Mouse (Mus musculus) neural tube, embryonic 15.5 days (tissue): ENCODE measurements around the gene Myg1. TPM values are rescaled to one million over a fixed set of nuclear protein-coding genes. Genes with fewer than 3 reads are reported as not detected.
A peak's percentile ranks its signal among the peaks of the same experiment; 100 is the strongest.

Experiments
- ATAC-seq: fragments of 200-750 bp; cut with Nextera tagmentation; 2 replicates; pipeline ENCODE4 v1.8.0; 2017; ENCODE audit warnings: mild to moderate bottlenecking, moderate TSS enrichment, moderate library complexity; ENCODE audit not compliant: low FRiP score
- H3K27ac ChIP-seq: fragments of 300-500 bp; sonication (generic); replicated peaks from 2 replicates; pipeline ENCODE4 v1.5.1; 2015; ENCODE audit warnings: mild to moderate bottlenecking, inconsistent platforms
- H3K27me3 ChIP-seq: fragments of 300-500 bp; sonication (generic); replicated peaks from 2 replicates; pipeline ENCODE4 v1.6.1; 2015; ENCODE audit warnings: inconsistent platforms
- H3K36me3 ChIP-seq: fragments of 300-500 bp; sonication (generic); 2 replicates; pipeline ENCODE4 v1.6.1; 2015; ENCODE audit warnings: inconsistent platforms
- H3K4me1 ChIP-seq: fragments of 300-500 bp; sonication (generic); 2 replicates; pipeline ENCODE4 v1.6.1; 2015; ENCODE audit warnings: inconsistent platforms
- H3K4me2 ChIP-seq: fragments of 300-500 bp; sonication (generic); 2 replicates; pipeline ENCODE4 v1.6.1; 2015; ENCODE audit warnings: inconsistent platforms, mild to moderate bottlenecking, moderate library complexity
- H3K4me3 ChIP-seq: fragments of 300-500 bp; sonication (generic); replicated peaks from 2 replicates; pipeline ENCODE4 v1.5.1; 2015; ENCODE audit warnings: mild to moderate bottlenecking, inconsistent platforms
- H3K9ac ChIP-seq: fragments of 300-500 bp; sonication (generic); replicated peaks from 2 replicates; pipeline ENCODE4 v1.6.1; 2015; ENCODE audit warnings: mild to moderate bottlenecking, inconsistent platforms
- H3K9me3 ChIP-seq: fragments of 300-500 bp; sonication (generic); replicated peaks from 2 replicates; pipeline ENCODE4 v1.6.1; 2016; ENCODE audit warnings: inconsistent platforms
- WGBS: fragments of 180-500 bp; shearing (Covaris S2); methylation state at CpG from one replicate; pipeline ENCODE4 v1.1.7; 2015; ENCODE audit warnings: mixed read lengths; 5-methylcytosine and 5-hydroxymethylcytosine counted together
- polyA plus RNA-seq: library from polyadenylated mRNA; unstranded; fragments of >200 nt; fragmentation: Nextera tagmentation; extraction: Ambion mirVana; gene quantifications from 2 replicates; pipeline ENCODE4 v1.2.1, GENCODE M21; 2015

The Myg1 gene
- polyA plus RNA-seq: 83.7 and 96.4 TPM in 2 replicates

DNA sequence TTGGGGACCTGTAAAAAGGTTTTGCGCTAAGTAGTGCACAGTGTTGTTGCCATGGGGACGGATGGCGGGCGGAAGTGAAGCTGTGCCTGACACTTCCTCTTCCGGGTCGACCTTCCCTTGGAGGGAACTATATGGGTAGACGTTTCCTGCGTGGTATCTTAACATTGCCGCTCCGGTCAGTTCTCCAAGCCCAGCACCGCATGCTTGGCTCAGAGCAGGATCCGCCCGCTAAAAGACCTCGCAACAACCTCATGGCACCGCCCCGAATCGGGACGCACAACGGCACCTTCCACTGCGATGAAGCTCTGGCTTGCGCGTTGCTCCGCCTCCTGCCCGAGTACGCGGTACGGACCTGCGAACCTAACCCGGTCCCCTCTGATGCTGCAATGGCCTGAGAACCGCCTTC is at the start of gene Myg1:
Gene Myg1, plus strand, starts transcription at position 100 of the 406 bp plus-strand sequence.
- Histone ChIP-seq H3K36me3 (peaks cover 62% of the 10 kb centered on the region), H3K27ac (peak within 1 kb of the TSS; percentile 78), H3K9me3 (no peaks in the 10 kb centered on the region), H3K9ac (peak within 1 kb of the TSS; percentile 68), H3K4me2 (peak within 1 kb of the TSS; percentile 82), H3K4me3 (peak within 1 kb of the TSS; percentile 63), H3K27me3 (no peaks in the 10 kb centered on the region), H3K4me1 (peaks cover 47% of the 10 kb centered on the region)
- peak; percentile 94 for ATAC-seq
- WGBS: under 1% methylated on average over 30 of the region's 30 CpGs

DNA sequence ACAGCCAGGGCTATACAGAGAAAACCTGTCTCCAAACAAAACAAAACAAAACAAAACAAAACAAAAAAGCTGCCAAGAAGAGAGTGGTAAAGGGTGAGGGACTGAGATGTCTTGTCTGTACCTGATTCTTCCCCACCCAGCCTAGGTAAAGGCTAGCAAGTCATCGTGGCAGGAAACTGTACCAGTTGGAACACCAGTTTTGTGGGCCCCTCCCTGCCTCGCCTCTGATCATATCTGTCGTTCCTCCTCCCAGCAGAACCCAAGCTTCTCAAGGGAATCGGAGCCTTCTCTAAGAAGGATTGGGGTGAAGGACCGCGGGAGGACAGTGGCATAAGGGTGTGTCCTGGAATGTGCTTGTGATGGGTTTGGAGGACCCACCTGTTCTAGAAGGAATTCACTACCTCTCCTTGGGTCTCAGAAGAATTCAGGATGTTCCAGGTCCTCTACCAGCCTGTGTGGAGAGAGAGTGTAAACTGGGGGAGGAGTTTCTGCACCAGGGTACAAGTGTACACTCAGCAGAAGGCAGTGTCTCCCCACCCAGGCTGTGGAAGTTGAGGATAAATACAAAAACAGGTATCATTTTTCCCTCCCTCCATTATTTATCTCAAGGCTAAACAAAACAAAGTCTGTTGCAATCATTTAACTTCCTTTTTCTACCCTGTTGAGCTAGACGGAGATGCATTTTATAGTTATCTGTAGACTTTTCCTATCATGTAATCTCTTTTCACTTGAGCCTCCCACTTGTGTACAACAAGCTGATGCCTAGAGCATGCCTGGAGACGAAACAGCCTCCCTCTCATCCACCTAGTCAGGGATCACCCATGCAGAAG is 48.8 kb upstream of the Myg1 start:
- Histone ChIP-seq H3K9me3 (no peaks in the 10 kb centered on the region), H3K4me1 (peaks cover 26% of the 10 kb centered on the region), H3K27ac (no peak overlapping the region), H3K27me3 (no peaks in the 10 kb centered on the region), H3K4me3 (no peak overlapping the region), H3K4me2 (no peak overlapping the region), H3K36me3 (peaks cover 21% of the 10 kb centered on the region), H3K9ac (no peak overlapping the region)
- no peak for ATAC-seq
- 88% methylated on average over 8 of the region's 8 CpGs for WGBS

DNA sequence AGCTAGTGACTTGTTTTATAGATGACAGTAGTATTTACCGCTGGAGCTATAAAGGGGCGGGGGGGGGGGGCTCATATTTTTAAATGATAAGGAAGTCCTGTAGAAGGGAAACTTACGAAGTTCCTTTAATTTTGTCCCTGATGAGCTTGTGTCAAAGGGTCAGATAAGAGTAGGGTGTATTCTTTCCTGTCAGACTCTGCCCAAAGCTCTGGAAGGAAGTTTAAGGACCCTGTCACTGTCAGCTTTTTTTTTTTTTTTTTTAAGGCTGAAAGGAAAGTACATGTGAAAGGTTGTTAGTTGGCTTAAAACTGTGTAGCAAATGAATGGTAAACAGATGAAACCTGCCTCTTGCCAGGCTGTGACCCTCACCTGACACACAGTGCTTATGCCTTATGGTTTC is 47.9 kb upstream of the Myg1 start:
- no peak for ATAC-seq
- Histone ChIP-seq H3K9ac (no peak overlapping the region), H3K9me3 (no peaks in the 10 kb centered on the region), H3K4me2 (no peak overlapping the region), H3K4me1 (peaks cover 25% of the 10 kb centered on the region), H3K4me3 (no peak overlapping the region), H3K27ac (no peak overlapping the region), H3K27me3 (no peaks in the 10 kb centered on the region), H3K36me3 (peaks cover 21% of the 10 kb centered on the region)
- 78% methylated on average over 3 of the region's 3 CpGs for WGBS

DNA sequence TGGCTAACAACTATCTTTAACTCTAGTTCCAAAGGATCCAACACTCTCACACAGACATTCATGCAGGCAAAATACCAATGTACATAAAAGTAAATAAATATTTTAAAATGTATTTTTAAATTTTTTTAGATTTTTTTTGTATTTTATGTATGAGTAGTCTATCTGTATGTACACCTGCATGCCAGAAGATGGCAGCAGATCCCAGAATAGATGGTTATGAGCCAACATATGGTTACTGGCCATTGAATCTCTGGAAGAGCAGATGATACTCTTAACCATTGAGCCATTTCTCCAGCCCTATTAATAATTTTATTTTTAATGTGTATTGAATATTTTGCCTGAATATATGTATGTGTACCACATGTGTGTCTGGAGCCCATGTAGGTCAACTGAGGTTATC is 44.1 kb upstream of the Myg1 start:
- Histone ChIP-seq H3K4me1 (no peaks in the 10 kb centered on the region), H3K36me3 (peaks cover 4% of the 10 kb centered on the region), H3K9ac (no peak overlapping the region), H3K9me3 (no peaks in the 10 kb centered on the region), H3K27ac (no peak overlapping the region), H3K4me3 (no peak overlapping the region), H3K27me3 (no peaks in the 10 kb centered on the region), H3K4me2 (no peak overlapping the region)
- ATAC-seq: no peak

DNA sequence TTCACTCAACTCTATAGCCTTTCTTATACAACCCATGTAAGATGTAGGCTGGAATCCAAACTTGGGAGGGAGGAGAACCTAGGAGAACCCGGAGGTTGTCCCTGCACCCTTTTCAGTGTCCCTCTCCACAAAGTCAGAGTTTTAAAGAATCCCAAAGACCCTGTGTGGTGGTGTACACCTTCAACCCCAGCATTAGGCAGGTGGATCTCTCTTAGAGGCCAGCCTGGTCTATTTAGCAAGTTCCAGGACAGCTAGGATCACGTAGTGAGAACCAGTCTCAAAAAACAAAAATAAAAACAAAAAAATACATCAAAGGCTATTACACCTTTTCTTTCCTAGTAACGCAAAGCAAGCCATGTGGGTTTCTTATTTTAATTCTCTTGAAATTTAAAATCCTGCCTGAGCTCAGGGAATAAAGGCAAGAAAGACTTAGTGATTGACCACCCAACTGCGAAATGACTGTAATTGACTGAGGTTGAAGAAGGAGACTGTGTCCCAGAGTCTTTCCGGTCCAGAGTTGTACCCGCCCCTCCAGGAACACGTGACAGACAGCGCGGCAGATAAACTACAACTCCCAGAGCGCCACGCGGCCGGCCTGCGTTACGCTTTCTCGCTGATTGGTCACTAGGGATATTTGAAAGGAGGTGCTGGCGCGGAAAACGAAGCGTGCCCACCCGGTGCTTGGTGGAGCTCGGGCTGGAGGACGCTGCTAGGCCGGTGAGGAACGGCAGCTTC is 35.7 kb upstream of the Myg1 start, which contains the start of gene Espl1:
Gene Espl1, plus strand, starts transcription at position 634 of the 735 bp plus-strand sequence.
- Histone ChIP-seq H3K4me3 (peak within 1 kb of the TSS; percentile 58), H3K9me3 (no peaks in the 10 kb centered on the region), H3K4me1 (peaks cover 11% of the 10 kb centered on the region), H3K36me3 (0 out of 2 replicates have a peak, but pooled peaks cover 4% of the 10 kb centered on the region), H3K27ac (peak within 1 kb of the TSS; percentile 30; the same call in 1 of the 2 replicates), H3K27me3 (no peaks in the 10 kb centered on the region), H3K9ac (peak within 1 kb of the TSS; percentile 24; the same call in 1 of the 2 replicates), H3K4me2 (peak within 1 kb of the TSS; percentile 88)
- peak; percentile 99 for ATAC-seq
- 8% methylated on average over 25 of the region's 25 CpGs for whole genome bisulfite sequencing

DNA sequence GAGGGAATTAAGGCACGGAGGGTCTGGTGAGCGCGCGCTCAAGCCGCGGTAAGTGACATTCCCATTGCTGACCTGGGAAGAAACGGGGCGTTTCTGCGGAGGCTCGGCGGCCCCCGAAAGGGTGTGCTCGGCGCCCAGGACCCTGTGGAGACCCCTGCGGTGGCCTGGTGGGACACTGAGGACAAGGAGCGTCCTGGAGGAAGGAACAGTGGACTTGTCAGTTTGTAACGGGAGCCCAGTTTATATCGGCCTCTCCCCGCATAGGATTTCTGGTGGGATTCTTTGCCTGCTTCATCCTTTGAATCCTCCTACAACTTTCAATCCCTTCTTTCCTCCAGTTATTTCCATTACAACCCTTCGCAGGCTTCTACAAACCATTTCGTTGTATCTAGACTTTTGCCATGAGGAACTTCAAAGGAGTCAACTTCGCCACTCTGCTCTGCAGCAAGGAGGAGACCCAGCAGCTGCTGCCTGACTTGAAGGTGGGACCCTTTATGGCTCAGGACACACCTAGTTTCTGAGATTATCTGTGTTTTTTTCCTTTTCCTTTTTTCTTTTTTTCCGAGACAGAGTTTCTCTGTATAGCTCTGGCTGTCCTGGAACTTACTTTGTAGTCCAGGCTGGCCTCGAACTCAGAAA is 35.0 kb upstream of the Myg1 start:
- H3K4me2 ChIP-seq: peak overlapping the region; percentile 88
- 0 out of 2 replicates have a peak, but pooled peaks have one; percentile 28 for ATAC-seq
- H3K27me3 ChIP-seq: no peaks in the 10 kb centered on the region
- peak overlapping the region; percentile 12; the same call in 1 of the 2 replicates for H3K9ac ChIP-seq
- 6% methylated on average over 24 of the region's 24 CpGs for WGBS
- peaks cover 11% of the 10 kb centered on the region for H3K4me1 ChIP-seq
- H3K9me3 ChIP-seq: no peaks in the 10 kb centered on the region
- 0 out of 2 replicates have a peak, but pooled peaks cover 4% of the 10 kb centered on the region for H3K36me3 ChIP-seq
- H3K4me3 ChIP-seq: peak overlapping the region; percentile 58
- H3K27ac ChIP-seq: no peak overlapping the region

DNA sequence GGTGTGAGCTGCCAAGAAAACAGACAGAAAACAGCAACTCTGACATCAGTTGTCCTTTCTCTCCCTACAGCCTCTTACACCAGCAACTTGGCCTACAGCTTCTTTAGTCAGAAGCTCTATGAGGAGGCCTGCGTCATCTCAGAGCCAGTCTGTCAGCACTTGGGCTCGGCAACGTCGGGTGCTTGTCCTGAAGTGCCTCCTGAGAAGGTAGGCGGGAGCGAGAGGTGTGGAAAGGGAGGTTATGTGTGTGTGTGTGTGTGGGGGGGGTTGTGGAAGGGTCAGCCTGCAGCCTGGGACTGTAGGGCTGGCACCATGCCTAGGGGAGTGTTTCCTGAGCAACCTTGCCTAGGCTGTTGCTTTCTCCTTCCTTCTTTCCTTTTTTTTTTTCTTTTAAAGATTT is 29.0 kb upstream of the Myg1 start:
- H3K4me3 ChIP-seq: no peak overlapping the region
- 0 out of 2 replicates have a peak, but pooled peaks cover 6% of the 10 kb centered on the region for H3K36me3 ChIP-seq
- H3K9me3 ChIP-seq: no peaks in the 10 kb centered on the region
- 94% methylated on average over 6 of the region's 6 CpGs for WGBS
- no peaks in the 10 kb centered on the region for H3K27me3 ChIP-seq
- no peaks in the 10 kb centered on the region for H3K4me1 ChIP-seq
- no peak overlapping the region for H3K9ac ChIP-seq
- no peak for ATAC-seq
- no peak overlapping the region for H3K4me2 ChIP-seq
- no peak overlapping the region for H3K27ac ChIP-seq

DNA sequence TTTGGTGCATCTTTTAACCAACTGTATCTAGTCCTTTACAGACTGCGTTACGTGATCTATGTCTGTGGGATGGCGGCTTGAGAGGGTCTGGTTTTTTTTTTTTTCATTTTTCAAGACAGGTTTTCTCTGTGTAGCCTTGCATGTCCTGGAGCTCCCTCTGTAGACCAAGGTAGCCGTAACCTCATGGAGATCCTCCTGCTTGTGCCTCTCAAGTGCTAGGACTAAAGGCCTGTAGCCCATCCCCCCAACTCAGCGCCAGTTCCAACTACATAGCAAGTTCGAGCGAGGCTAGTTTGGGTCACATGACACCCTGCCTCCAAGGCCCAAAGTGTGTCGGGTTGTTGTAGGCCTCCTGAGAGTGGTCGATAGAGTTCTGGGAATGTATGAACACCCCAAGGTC is 22.8 kb upstream of the Myg1 start:
- WGBS: 89% methylated on average over 9 of the region's 9 CpGs
- H3K27ac ChIP-seq: no peak overlapping the region
- no peak overlapping the region for H3K4me3 ChIP-seq
- H3K9ac ChIP-seq: no peak overlapping the region
- 0 out of 2 replicates have a peak, but pooled peaks cover 2% of the 10 kb centered on the region for H3K36me3 ChIP-seq
- no peaks in the 10 kb centered on the region for H3K27me3 ChIP-seq
- ATAC-seq: no peak
- H3K4me2 ChIP-seq: no peak overlapping the region
- H3K4me1 ChIP-seq: no peaks in the 10 kb centered on the region
- H3K9me3 ChIP-seq: no peaks in the 10 kb centered on the region

DNA sequence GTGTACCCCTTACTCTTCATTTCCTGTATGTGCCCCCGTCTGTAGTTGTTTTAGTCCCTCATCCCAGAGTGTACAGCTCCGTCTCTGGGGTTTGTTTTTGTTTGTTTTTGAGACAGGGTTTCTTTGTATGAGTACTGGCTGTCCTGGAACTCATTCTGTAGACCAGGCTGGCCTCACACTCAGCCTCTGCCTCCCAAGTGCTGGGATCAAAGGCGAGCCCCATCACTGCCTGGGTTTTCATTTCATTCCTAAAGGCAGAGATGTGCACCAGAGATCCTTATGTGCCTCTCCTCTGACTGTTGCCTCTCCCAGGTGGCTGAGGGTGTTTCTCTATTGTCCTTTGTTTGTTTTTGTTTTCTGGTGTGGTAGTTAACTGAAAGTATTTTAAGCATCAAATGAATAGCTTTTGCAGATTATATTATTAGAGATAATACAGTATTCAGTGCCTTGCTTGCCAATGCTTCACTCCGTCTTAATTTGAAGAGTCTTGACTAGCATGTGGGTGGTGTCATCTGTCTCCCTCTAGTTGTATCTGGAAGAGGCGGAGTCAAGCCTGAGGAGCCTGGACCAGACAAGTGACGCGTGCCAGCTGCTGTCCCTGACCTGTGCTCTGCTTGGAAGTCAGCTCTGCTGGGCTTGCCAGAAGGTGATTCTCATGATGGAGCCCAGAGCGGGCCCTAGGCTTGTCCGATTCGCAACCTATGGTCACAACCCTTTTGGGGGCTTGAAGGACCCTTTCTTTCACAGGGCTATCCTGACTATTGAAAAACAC is 21.2 kb upstream of the Myg1 start:
- ATAC-seq: no peak
- 90% methylated on average over 10 of the region's 10 CpGs for WGBS
- Histone ChIP-seq H3K4me3 (no peak overlapping the region), H3K9me3 (no peaks in the 10 kb centered on the region), H3K9ac (no peak overlapping the region), H3K36me3 (no peaks in the 10 kb centered on the region), H3K4me1 (no peaks in the 10 kb centered on the region), H3K27ac (no peak overlapping the region), H3K27me3 (no peaks in the 10 kb centered on the region), H3K4me2 (no peak overlapping the region)

DNA sequence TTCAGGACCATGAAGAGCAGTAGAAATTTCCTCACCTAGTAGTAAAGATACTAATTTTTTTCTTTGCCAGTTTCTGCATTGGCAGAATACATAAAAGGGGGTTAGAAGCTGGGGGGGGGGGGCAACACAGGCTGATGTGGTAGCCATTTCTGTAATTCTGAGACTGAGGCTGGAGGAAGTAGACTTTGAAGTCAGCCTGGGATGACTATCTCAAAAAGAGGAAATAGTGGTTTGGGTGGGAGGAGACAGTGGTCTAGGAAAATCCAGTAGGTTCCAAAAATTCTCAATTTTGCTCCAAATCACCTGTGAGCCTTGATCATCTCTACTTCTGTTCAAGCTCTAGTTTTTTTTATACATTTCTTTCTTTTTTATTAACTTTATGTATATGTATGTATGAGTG is 20.0 kb upstream of the Myg1 start:
- Histone ChIP-seq H3K27ac (no peak overlapping the region), H3K9ac (no peak overlapping the region), H3K4me3 (no peak overlapping the region), H3K4me1 (no peaks in the 10 kb centered on the region), H3K27me3 (no peaks in the 10 kb centered on the region), H3K36me3 (no peaks in the 10 kb centered on the region), H3K4me2 (no peak overlapping the region), H3K9me3 (no peaks in the 10 kb centered on the region)
- ATAC-seq: no peak

DNA sequence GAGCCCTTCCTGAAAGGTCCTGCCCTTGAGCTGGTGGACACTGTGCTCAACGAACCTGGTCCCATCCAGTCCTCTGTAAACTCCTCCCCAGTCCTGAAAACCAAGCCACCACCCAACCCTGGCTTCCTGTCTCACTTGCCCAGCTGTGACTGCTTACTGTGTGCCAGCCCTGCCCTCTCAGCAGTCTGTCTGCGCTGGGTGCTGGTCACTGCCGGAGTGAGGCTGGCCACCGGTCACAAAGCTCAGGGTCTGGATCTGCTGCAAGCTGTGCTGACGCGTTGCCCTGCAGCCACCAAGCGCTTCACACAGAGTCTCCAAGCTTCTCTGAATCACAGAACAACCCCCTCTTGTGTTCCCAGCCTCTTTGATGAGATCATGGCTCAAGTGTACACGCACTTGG is 16.2 kb upstream of the Myg1 start:
- H3K4me1 ChIP-seq: no peaks in the 10 kb centered on the region
- no peak overlapping the region for H3K9ac ChIP-seq
- no peaks in the 10 kb centered on the region for H3K9me3 ChIP-seq
- WGBS: 91% methylated on average over 8 of the region's 8 CpGs
- ATAC-seq: no peak
- H3K4me3 ChIP-seq: no peak overlapping the region
- no peak overlapping the region for H3K27ac ChIP-seq
- no peaks in the 10 kb centered on the region for H3K36me3 ChIP-seq
- H3K27me3 ChIP-seq: no peaks in the 10 kb centered on the region
- H3K4me2 ChIP-seq: no peak overlapping the region
